Mouse (Mus musculus) CH12.LX (cell line): ENCODE measurements around the gene Rdh16f2. TPM values are rescaled to one million over a fixed set of nuclear protein-coding genes. Genes with fewer than 3 reads are reported as not detected.

Experiments
- DNase-seq: peaks from one replicate; pipeline ENCODE4 v3.0.0-alpha.2; 2013; ENCODE audit errors: extremely low read depth
- H3K27ac ChIP-seq: 2 replicates; pipeline ENCODE4 v1.5.1; 2012; ENCODE audit warnings: low read depth, mild to moderate bottlenecking, control low read depth, moderate library complexity; ENCODE audit not compliant: insufficient read depth
- H3K27me3 ChIP-seq: replicated peaks from 2 replicates; pipeline ENCODE3; 2012; ENCODE audit warnings: inconsistent platforms
- H3K36me3 ChIP-seq, 2 experiments: replicated peaks in 1 of 2; 2 replicates each; pipeline versions ENCODE3 to v1.6.1; 2012; ENCODE audit warnings: inconsistent platforms in 1 of 2, low read length in 1 of 2, mild to moderate bottlenecking in 1 of 2, mixed read lengths in 1 of 2, moderate library complexity in 1 of 2; ENCODE audit not compliant: control insufficient read depth in 1 of 2, insufficient read depth in 1 of 2
- H3K4me1 ChIP-seq, 2 experiments: 2 replicates each; pipeline ENCODE4 v1.6.1; 2012; ENCODE audit warnings: inconsistent platforms in 1 of 2, moderate library complexity in 1 of 2; ENCODE audit not compliant: insufficient read depth in 2 of 2, control insufficient read depth in 1 of 2
- H3K4me2 ChIP-seq: 2 replicates; pipeline ENCODE4 v1.6.1; 2012; ENCODE audit warnings: low read depth, mild to moderate bottlenecking, control low read depth; ENCODE audit not compliant: poor library complexity, insufficient read depth, severe bottlenecking
- H3K4me3 ChIP-seq, 3 experiments: fragments of 150-350 bp in 1 of 3; sonication (generic) in 1 of 3; replicated peaks in 1 of 3; 2 replicates each; pipeline versions ENCODE3 to v1.5.1; 2011 to 2012; ENCODE audit warnings: low read depth in 2 of 3, low read length in 2 of 3, mild to moderate bottlenecking in 2 of 3, moderate library complexity in 2 of 3, control low read depth in 1 of 3, improper control_type of control experiment in 1 of 3, inconsistent platforms in 1 of 3, mixed read lengths in 1 of 3; ENCODE audit not compliant: poor library complexity in 1 of 3
- H3K79me2 ChIP-seq: replicated peaks from 2 replicates; pipeline ENCODE4 v1.6.1; 2012; ENCODE audit warnings: mild to moderate bottlenecking, moderate library complexity; ENCODE audit not compliant: control insufficient read depth, poor library complexity, insufficient read depth, severe bottlenecking; ENCODE audit errors: extremely low read depth
- H3K9ac ChIP-seq: 2 replicates; pipeline ENCODE4 v1.6.1; 2012; ENCODE audit warnings: low read depth, mild to moderate bottlenecking, control low read depth, moderate library complexity; ENCODE audit not compliant: insufficient read depth
- H3K9me3 ChIP-seq: replicated peaks from 2 replicates; pipeline ENCODE3; 2012; ENCODE audit warnings: low read length, inconsistent platforms, mixed read lengths
- CHD1 ChIP-seq: IDR thresholded peaks from 2 replicates; pipeline ENCODE4 v1.6.1; 2012; ENCODE audit warnings: low read depth, low read length, improper control_type of control experiment, inconsistent platforms
- CHD2 ChIP-seq: IDR thresholded peaks from 2 replicates; pipeline ENCODE4 v1.6.1; 2011; ENCODE audit warnings: low read length, improper control_type of control experiment
- CTCF ChIP-seq, 2 experiments: IDR thresholded peaks in 1 of 2; conservative IDR thresholded peaks in 1 of 2; 2 replicates each; pipeline ENCODE4 v1.5.1; 2011 to 2012; ENCODE audit warnings: low read depth in 2 of 2, low read length in 2 of 2, improper control_type of control experiment in 1 of 2, inconsistent platforms in 1 of 2, mild to moderate bottlenecking in 1 of 2, moderate library complexity in 1 of 2
- HCFC1 ChIP-seq: IDR thresholded peaks from 2 replicates; pipeline ENCODE4 v1.6.1; 2012; ENCODE audit warnings: low read depth, mild to moderate bottlenecking, inconsistent platforms, low read length, improper control_type of control experiment
- IRF4 ChIP-seq: IDR thresholded peaks from 2 replicates; pipeline ENCODE4 v1.6.1; 2014; ENCODE audit warnings: low read depth, mild to moderate bottlenecking, inconsistent platforms, low read length, improper control_type of control experiment
- JUND ChIP-seq: conservative IDR thresholded peaks from 2 replicates; pipeline ENCODE4 v1.6.1; 2011; ENCODE audit warnings: low read depth, low read length, improper control_type of control experiment
- NELFE ChIP-seq: IDR thresholded peaks from 2 replicates; pipeline ENCODE4 v1.6.1; 2011; ENCODE audit warnings: low read depth, low read length, improper control_type of control experiment
- PAX5 ChIP-seq: IDR thresholded peaks from 2 replicates; pipeline ENCODE4 v1.6.1; 2012; ENCODE audit warnings: low read length, inconsistent platforms, mixed read lengths
- RAD21 ChIP-seq: IDR thresholded peaks from 2 replicates; pipeline ENCODE4 v1.6.1; 2011; ENCODE audit warnings: low read depth, mild to moderate bottlenecking, low read length, improper control_type of control experiment, moderate library complexity
- RCOR1 ChIP-seq: conservative IDR thresholded peaks from 2 replicates; pipeline ENCODE4 v1.6.1; 2012; ENCODE audit warnings: low read depth, mild to moderate bottlenecking, inconsistent platforms, low read length, improper control_type of control experiment
- SIN3A ChIP-seq: IDR thresholded peaks from 2 replicates; pipeline ENCODE4 v1.6.1; 2012; ENCODE audit warnings: low read length, improper control_type of control experiment, inconsistent platforms
- SMC3 ChIP-seq: IDR thresholded peaks from 2 replicates; pipeline ENCODE4 v1.6.1; 2011; ENCODE audit warnings: low read depth, low read length, improper control_type of control experiment
- TCF12 ChIP-seq: IDR thresholded peaks from 2 replicates; pipeline ENCODE4 v1.6.1; 2014; ENCODE audit warnings: low read depth, mild to moderate bottlenecking, inconsistent platforms, low read length, improper control_type of control experiment
- UBTF ChIP-seq: IDR thresholded peaks from 2 replicates; pipeline ENCODE4 v1.6.1; 2012; ENCODE audit warnings: low read depth, mild to moderate bottlenecking, inconsistent platforms, low read length, improper control_type of control experiment, moderate library complexity
- USF1 ChIP-seq: IDR thresholded peaks from 2 replicates; pipeline ENCODE4 v1.6.1; 2014; ENCODE audit warnings: low read depth, mild to moderate bottlenecking, inconsistent platforms, low read length, improper control_type of control experiment
- USF2 ChIP-seq: conservative IDR thresholded peaks from 2 replicates; pipeline ENCODE4 v1.6.1; 2011; ENCODE audit warnings: low read depth, low read length, improper control_type of control experiment
- ZC3H11A ChIP-seq: IDR thresholded peaks from 2 replicates; pipeline ENCODE4 v1.6.1; 2012; ENCODE audit warnings: low read depth, mild to moderate bottlenecking, inconsistent platforms, low read length, improper control_type of control experiment
- ZKSCAN1 ChIP-seq: IDR thresholded peaks from 2 replicates; pipeline ENCODE4 v1.6.1; 2012; ENCODE audit warnings: low read depth, inconsistent platforms, low read length, improper control_type of control experiment, borderline replicate concordance
- ZMIZ1 ChIP-seq: IDR thresholded peaks from 2 replicates; pipeline ENCODE4 v1.6.1; 2012; ENCODE audit warnings: low read depth, mild to moderate bottlenecking, inconsistent platforms, low read length, improper control_type of control experiment
- dilution Hi-C: fragments of 300-500 bp; cut with MboI; formaldehyde crosslinking; loops from 2 replicates; pipeline ENCODE4 v1.14.3; 2020; ENCODE audit warnings: low sequenced_read_pairs; ENCODE audit not compliant: extremely low pct_unique_long_range_greater_than_20kb, extremely low pct_ligation_motif_present
- in situ Hi-C: fragments of 300-500 bp; cut with MboI; formaldehyde crosslinking; loops from 3 replicates; pipeline ENCODE4 v1.14.3; 2019; ENCODE audit warnings: low sequenced_read_pairs, low pct_ligation_motif_present, low pct_unique_long_range_greater_than_20kb, mixed read lengths
- polyA plus RNA-seq: library from polyadenylated mRNA; unstranded; fragments of >175 nt; gene quantifications from 2 replicates; pipeline ENCODE4 v1.2.1, GENCODE M21; 2012; ENCODE audit warnings: low read depth; ENCODE audit not compliant: insufficient read length
- total RNA-seq, 2 experiments: library from RNA; depleted of rRNA; stranded (reverse); fragments of 300-350 nt in 1 of 2; fragments of >200 nt in 1 of 2; gene quantifications; 2 replicates each; pipeline ENCODE4 v1.2.3; 2012 to 2014

Rdh16f2 gene
- total and polyA plus RNA-seq, 3 experiments: not detected

GRCm38 (mm10) chr10:127856376-127856775, 9.9 kb upstream of the Rdh16f2 start:
- no peak overlapping the region for H3K4me3 ChIP-seq
- no peaks in the 10 kb centered on the region for H3K4me1 ChIP-seq
- TF ChIP-seq RCOR1 (no peak), CHD2 (no peak), RAD21 (no peak), IRF4 (no peak), NELFE (no peak), JUND (no peak), SIN3A (no peak), UBTF (no peak), USF1 (no peak), ZC3H11A (no peak), TCF12 (no peak), HCFC1 (no peak), SMC3 (no peak)
- no peak overlapping the region for H3K9ac ChIP-seq
- in situ Hi-C loops: no loop called here
- dilution Hi-C loops: no loop called here
- H3K79me2 ChIP-seq: no peaks in the 10 kb centered on the region
- H3K9me3 ChIP-seq: no peaks in the 10 kb centered on the region
- DNase-seq: no peak
- H3K4me2 ChIP-seq: no peak overlapping the region
- H3K27me3 ChIP-seq: peaks cover 52% of the 10 kb centered on the region
- H3K36me3 ChIP-seq: no peaks in the 10 kb centered on the region
- no peak overlapping the region for H3K27ac ChIP-seq

GRCm38 (mm10) chr10:127864931-127865330, 1.3 kb upstream of the Rdh16f2 start:
- Histone ChIP-seq H3K79me2 (no peaks in the 10 kb centered on the region), H3K4me3 (no peak overlapping the region), H3K36me3 (no peaks in the 10 kb centered on the region), H3K27me3 (peaks cover 57% of the 10 kb centered on the region), H3K4me1 (no peaks in the 10 kb centered on the region), H3K9me3 (no peaks in the 10 kb centered on the region), H3K27ac (no peak overlapping the region), H3K4me2 (no peak overlapping the region), H3K9ac (no peak overlapping the region)
- TF ChIP-seq ZKSCAN1 (no peak), NELFE (no peak), USF2 (no peak), ZC3H11A (no peak), SMC3 (no peak), PAX5 (no peak), CHD1 (no peak), ZMIZ1 (no peak), CTCF (conservative IDR thresholded peaks at IDR 0.05 in 1 of 2, IDR thresholded peaks at IDR 0.05 in 1 of 2; ENCODE audit: low read depth in 2 of 2, low read length in 2 of 2) (no peak)
- DNase-seq: no peak
- dilution Hi-C loops (no loop called here), in situ Hi-C loops (no loop called here)
